Mouse (Mus musculus) thymus, adult 2 months (tissue): Measurements from ENCODE around the gene Bach2.

ENCODE experiments used
- CTCF ChIP-seq: fragments of 200-500 bp; IDR thresholded peaks from 2 replicates; pipeline ENCODE4 v1.5.1; 2012; ENCODE audit warnings: mild to moderate bottlenecking, control low read depth, low read length, moderate library complexity, borderline replicate concordance; ENCODE audit not compliant: control insufficient read depth, poor library complexity, insufficient read depth; ENCODE audit errors: extremely low read depth
- POLR2A ChIP-seq: fragments of 200-500 bp; IDR thresholded peaks from 2 replicates; pipeline ENCODE4 v1.6.1; 2012; ENCODE audit warnings: mild to moderate bottlenecking, low read length, control low read depth, moderate library complexity; ENCODE audit not compliant: control insufficient read depth, poor library complexity, insufficient read depth; ENCODE audit errors: extremely low read depth

DNA sequence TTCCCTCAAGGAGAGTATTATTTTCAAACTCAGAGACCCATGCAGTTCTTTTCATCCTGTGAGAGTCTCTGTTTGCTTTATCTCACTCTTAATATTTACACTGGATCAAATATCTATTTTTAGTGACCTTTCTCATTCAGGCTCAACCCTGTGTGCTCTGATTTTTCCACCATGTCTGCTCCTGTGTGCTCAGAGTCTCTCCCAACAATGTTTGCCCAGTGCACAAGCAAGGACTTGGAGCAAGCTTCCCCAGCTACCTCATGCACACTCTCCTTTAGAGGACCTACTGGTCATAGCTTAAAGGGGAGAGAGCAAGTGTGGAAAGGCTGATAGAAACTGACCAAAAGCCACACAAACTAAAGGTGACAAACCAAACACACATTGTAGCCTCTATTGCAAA lies 26.0 kb upstream of the Bach2 start:
- TF ChIP-seq CTCF (no peak), POLR2A (no peak)
